ENCODE assay signal across 9 mouse cellular contexts in genomic region chr12:116772081-116772566, GRCm38 (mm10).
DNase-seq lines count a peak whose midpoint lies in the region; ATAC-seq lines count a peak whose summit lies in the region.
"Had no signal": no experiment of that assay in that cellular context is flagged by ENCODE, and none has a peak within 500 bp of the region (broad histone marks: within the 10 kb centered on the region; RNA-seq: fewer than 3 reads in every experiment).

No protein-coding gene starts in this region.

- peak; percentile 81 for ATAC-seq in liver, embryonic 15.5 days (ENCODE audit: insufficient read depth)

- no peaks in the 10 kb centered on the region for H3K27me3 ChIP-seq in liver, embryonic 15.5 days

- H3K9me3 ChIP-seq in liver, embryonic 15.5 days (replicated peaks): no peaks in the 10 kb centered on the region

- H3K9ac ChIP-seq in liver, embryonic 15.5 days: no peak overlapping the region

- no peaks in the 10 kb centered on the region for H3K4me1 ChIP-seq in liver, embryonic 15.5 days (replicated peaks)

- no peaks in the 10 kb centered on the region for H3K36me3 ChIP-seq in liver, embryonic 15.5 days (replicated peaks)

- no peak overlapping the region for H3K4me2 ChIP-seq in liver, embryonic 15.5 days

- H3K27ac ChIP-seq in liver, embryonic 15.5 days (replicated peaks): 0 out of 2 replicates have a peak overlapping the region, but pooled peaks have one; percentile 38

- 39% methylated on average over 7 of the region's 7 CpGs for WGBS in liver, embryonic 15.5 days (ENCODE audit: insufficient replicate concordance)

- peak; percentile 25 to 31 for DNase-seq in cerebellum, postnatal 10 days
- no peak for DNase-seq in cerebellum, adult 8-10 months
- peak; percentile 7 for DNase-seq in urinary bladder, postnatal 14 days (ENCODE audit: low spot score)
- DNase-seq in urinary bladder, postnatal 25 days (ENCODE audit: low spot score): no peak
- DNase-seq in layer of hippocampus, adult 11-12 months (ENCODE audit: low spot score): no peak
- DNase-seq in left cerebral cortex, adult 9 months (ENCODE audit: low spot score in 2 of 2): no peak
- no peak for DNase-seq in left cerebral cortex, postnatal 25 days (ENCODE audit: low spot score in 2 of 2)
- DNase-seq: B cell, adult 2 months had no signal

- no peak overlapping the region for H3K4me3 ChIP-seq in liver, embryonic 15.5 days (replicated peaks)

- intact Hi-C loops in left cerebral cortex, postnatal 25 days (cut with DNase I): no loop called here

Comparison
In these comparisons a context has a peak if more than half of its experiments do, and no peak if none do; other contexts are left out.
1. DNase-seq: peak in cerebellum, postnatal 10 days (2 of 2) and urinary bladder, postnatal 14 days (single experiment); none in cerebellum, adult 8-10 months (single experiment), urinary bladder, postnatal 25 days (single experiment), layer of hippocampus, adult 11-12 months (single experiment), left cerebral cortex, adult 9 months (0 of 2) and left cerebral cortex, postnatal 25 days (0 of 2).